Mouse (Mus musculus): ENCODE results near the gene Gm3411.
"Not testable (repeated sequence)": the region's sequence is repeated elsewhere in the genome, so short reads cannot be mapped to it uniquely, and the experiment has no call there.

The Gm3411 gene

DNA sequence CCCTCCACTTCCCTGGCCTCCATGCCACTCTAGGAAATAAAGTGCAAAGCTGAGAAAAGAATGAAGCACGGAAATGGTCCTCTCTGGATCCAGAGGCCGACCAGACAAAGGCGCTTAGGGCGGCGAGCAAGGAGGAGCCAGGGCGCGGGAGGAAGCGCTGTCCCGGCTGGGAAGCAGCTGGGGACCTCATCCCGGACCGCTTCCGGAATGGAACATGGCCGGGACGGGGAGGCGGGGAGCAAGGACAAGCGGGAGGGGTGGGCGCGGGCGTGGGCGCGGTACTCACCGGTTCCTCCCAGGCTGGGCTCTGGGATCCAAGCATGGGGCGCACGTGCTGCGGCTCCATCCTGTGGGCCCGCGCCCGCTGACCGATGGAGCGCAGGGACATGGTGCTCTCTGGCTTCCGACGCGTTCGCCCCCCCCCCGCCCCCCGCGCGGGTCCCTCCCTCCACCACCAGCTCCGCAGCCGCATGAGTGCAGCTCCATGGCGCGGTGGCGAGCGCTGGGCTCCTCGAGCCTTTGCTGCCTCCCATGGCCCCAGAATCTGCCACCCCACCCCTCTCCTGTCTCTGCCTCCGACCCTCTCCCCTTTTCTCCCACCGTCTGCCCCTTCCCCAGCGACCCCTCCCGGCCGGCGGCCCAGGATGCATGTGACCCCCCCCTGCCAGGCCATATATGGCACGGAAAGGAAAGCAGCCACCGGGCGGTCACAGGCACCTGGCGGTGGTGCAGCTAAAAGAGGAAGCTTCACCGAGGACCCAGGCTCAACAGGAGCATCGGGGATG, at the start of gene Gm3411:
TSS of gene Gm3411 (minus strand) at position 320 of the 785 bp plus-strand sequence.
- H3K27me3 ChIP-seq (ENCODE audit: control insufficient read depth, insufficient read depth, low read length, poor library complexity, severe bottlenecking); DNase-seq (ENCODE audit: low read depth, low spot score); H3K36me3 ChIP-seq (ENCODE audit: control insufficient read depth, insufficient read depth, low read length, poor library complexity, severe bottlenecking): not testable (repeated sequence)

DNA sequence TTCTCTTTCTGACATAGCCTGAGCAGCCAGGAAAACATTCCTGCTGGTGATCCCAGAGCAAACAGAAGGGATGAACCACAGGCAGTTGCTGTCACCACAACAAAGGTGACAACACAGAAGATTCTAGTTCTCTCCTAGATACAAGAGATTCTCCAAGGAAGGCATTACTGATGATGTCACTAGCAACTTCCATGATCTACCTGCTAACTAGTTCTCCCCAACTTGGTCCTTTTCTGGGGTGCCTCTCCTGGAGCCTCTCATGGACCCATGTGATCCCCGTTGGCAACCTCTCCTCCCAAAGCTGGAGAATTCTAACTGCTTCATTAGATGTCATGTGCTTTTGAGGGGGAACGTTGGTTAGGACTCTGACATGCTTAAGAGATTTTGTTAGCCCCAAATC, 17.7 kb upstream of the Gm3411 start, which contains the start of gene Gm21103:
TSS of gene Gm21103 (minus strand) at position 101 of the 400 bp plus-strand sequence.
- not testable (repeated sequence) for H3K27me3 ChIP-seq (ENCODE audit: control insufficient read depth, insufficient read depth, low read length, poor library complexity, severe bottlenecking); H3K36me3 ChIP-seq (ENCODE audit: control insufficient read depth, insufficient read depth, low read length, poor library complexity, severe bottlenecking); DNase-seq (ENCODE audit: low read depth, low spot score)

DNA sequence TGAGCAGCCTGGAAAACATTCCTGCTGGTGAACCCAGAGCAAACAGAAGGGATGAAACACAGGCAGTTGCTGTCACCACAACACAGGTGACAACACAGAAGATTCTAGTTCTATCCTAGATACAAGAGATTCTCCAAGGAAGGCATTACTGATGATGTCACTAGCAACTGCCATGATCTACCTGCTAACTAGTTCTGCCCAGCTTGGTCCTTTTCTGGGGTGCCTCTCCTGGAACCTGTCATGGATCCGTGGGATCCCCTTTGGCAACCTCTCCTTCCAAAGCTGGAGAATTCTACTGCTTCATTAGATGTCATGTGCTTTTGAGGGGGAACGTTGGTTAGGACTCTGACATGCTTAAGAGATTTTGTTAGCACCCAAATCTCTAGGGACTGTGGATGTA, 67.9 kb downstream of the Gm3411 start, which contains the start of gene Gm21560:
TSS of gene Gm21560 (minus strand) at position 101 of the 400 bp plus-strand sequence.
- DNase-seq (ENCODE audit: low read depth, low spot score); H3K36me3 ChIP-seq (ENCODE audit: control insufficient read depth, insufficient read depth, low read length, poor library complexity, severe bottlenecking); H3K27me3 ChIP-seq (ENCODE audit: control insufficient read depth, insufficient read depth, low read length, poor library complexity, severe bottlenecking): not testable (repeated sequence)
